Mouse (Mus musculus): Measurements from ENCODE around the gene AI837181.

The AI837181 gene

GRCm38 (mm10) chr19:5414534-5414957 lies 10.4 kb upstream of the AI837181 start:
- in situ Hi-C loops (cut with MboI, MseI), result no loop called here

GRCm38 (mm10) chr19:5418750-5419466 lies 6.0 kb upstream of the AI837181 start:
- in situ Hi-C loops (cut with MboI, MseI), result no loop called here

GRCm38 (mm10) chr19:5419630-5420029 lies 5.3 kb upstream of the AI837181 start:
- in situ Hi-C loops (cut with MboI, MseI), result no loop called here

- in situ Hi-C loops (cut with MboI, MseI), result no loop called here
Observed at GRCm38 (mm10) chr19:5420579-5420978, 4.4 kb upstream of the AI837181 start.

GRCm38 (mm10) chr19:5421784-5422183 lies 3.2 kb upstream of the AI837181 start:
- in situ Hi-C loops (cut with MboI, MseI), result no loop called here

GRCm38 (mm10) chr19:5422267-5422666 lies 2.7 kb upstream of the AI837181 start:
- in situ Hi-C loops (cut with MboI, MseI), result no loop called here

GRCm38 (mm10) chr19:5422895-5423443 lies 2.0 kb upstream of the AI837181 start:
- in situ Hi-C loops (cut with MboI, MseI), result no loop called here

GRCm38 (mm10) chr19:5423561-5423960 lies 1.4 kb upstream of the AI837181 start:
- in situ Hi-C loops (cut with MboI, MseI), result no loop called here

- in situ Hi-C loops (cut with MboI, MseI), result no loop called here
Observed at GRCm38 (mm10) chr19:5424092-5424781, 707 bp upstream of the AI837181 start.

- in situ Hi-C loops (cut with MboI, MseI), result no loop called here
Observed at GRCm38 (mm10) chr19:5425906-5426565, 1.1 kb downstream of the AI837181 start.

- in situ Hi-C loops (cut with MboI, MseI), result no loop called here
Observed at GRCm38 (mm10) chr19:5426640-5427290, 1.8 kb downstream of the AI837181 start.

- in situ Hi-C loops (cut with MboI, MseI), result no loop called here
Observed at GRCm38 (mm10) chr19:5428083-5428482, 3.1 kb downstream of the AI837181 start.

- in situ Hi-C loops (cut with MboI, MseI), result no loop called here
Observed at GRCm38 (mm10) chr19:5429219-5429618, 4.3 kb downstream of the AI837181 start.

- in situ Hi-C loops (cut with MboI, MseI), result no loop called here
Observed at GRCm38 (mm10) chr19:5429806-5430205, 4.9 kb downstream of the AI837181 start.

GRCm38 (mm10) chr19:5430408-5430807 lies 5.5 kb downstream of the AI837181 start:
- in situ Hi-C loops (cut with MboI, MseI), result no loop called here

- in situ Hi-C loops (cut with MboI, MseI), result no loop called here
Observed at GRCm38 (mm10) chr19:5431911-5432464, 7.0 kb downstream of the AI837181 start.

- in situ Hi-C loops (cut with MboI, MseI), result no loop called here
Observed at GRCm38 (mm10) chr19:5432992-5433852, 8.3 kb downstream of the AI837181 start.

- in situ Hi-C loops (cut with MboI, MseI), result no loop called here
Observed at GRCm38 (mm10) chr19:5433951-5434350, 9.0 kb downstream of the AI837181 start.

GRCm38 (mm10) chr19:5444371-5444908 lies 19.5 kb downstream of the AI837181 start:
- in situ Hi-C loops (cut with MboI, MseI), result no loop called here

GRCm38 (mm10) chr19:5444954-5445353 lies 20.0 kb downstream of the AI837181 start:
- in situ Hi-C loops (cut with MboI, MseI), result no loop called here

All from T-helper 2 cell (primary cell).